Mouse (Mus musculus) CD8-positive naive resting alpha-beta T cell, adult 2 months (primary cell): Measurements from ENCODE around the gene Six5.
A peak's percentile ranks its signal among the peaks of the same experiment; 100 is the strongest.

ENCODE experiments used
- DNase-seq, 2 experiments: peaks; one replicate each; pipeline ENCODE4 v3.0.0; 2022; ENCODE audit warnings: low read depth in 2 of 2, low spot score in 2 of 2

Six5 gene

GRCm38 (mm10) chr7:19075723-19076585 is 18.4 kb upstream of the Six5 start, which contains the start of gene Dmwd:
Dmwd (plus strand) TSS chr7:19076227.
- peak in 1 of 2 experiments; percentile 31 for DNase-seq

- no peak for DNase-seq
Observed at GRCm38 (mm10) chr7:19076586-19076991, 17.8 kb upstream of the Six5 start.

DNA sequence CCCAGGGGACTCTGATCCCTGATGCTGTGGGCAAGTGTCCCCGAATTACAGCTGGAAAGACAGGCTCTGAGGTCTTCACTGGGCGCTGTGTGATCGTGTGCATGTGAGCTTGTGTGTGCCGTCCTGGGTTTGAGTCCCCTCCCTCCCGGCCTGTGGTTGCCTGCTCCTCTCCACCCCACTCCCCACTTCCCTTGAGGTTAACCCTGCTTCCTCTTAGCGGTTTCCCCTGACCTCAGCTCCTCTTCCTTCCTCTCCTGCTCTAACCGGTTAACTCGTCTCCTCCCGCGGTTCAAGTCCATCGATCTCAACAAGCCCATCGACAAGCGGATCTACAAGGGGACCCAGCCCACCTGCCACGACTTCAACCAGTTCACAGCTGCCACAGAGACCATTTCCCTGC is 16.6 kb upstream of the Six5 start:
- peak; percentile 46 to 65 for DNase-seq

GRCm38 (mm10) chr7:19078732-19079131 is 15.7 kb upstream of the Six5 start:
- no peak for DNase-seq

DNA sequence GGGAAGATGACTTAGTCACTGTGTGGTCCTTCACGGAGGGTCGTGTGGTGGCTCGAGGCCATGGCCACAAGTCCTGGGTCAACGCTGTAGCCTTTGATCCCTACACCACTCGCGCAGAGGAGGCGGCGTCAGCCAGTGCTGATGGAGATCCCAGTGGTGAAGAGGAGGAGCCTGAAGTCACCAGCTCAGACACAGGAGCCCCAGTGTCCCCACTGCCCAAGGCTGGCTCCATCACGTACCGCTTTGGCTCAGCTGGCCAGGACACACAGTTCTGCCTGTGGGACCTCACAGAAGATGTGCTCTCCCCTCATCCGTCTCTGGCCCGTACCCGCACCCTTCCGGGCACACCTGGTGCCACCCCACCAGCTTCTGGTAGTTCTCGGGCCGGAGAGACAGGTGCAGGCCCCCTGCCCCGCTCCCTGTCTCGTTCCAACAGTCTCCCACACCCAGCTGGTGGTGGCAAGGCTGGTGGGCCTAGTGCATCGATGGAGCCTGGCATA is 13.9 kb upstream of the Six5 start:
- no peak for DNase-seq

DNA sequence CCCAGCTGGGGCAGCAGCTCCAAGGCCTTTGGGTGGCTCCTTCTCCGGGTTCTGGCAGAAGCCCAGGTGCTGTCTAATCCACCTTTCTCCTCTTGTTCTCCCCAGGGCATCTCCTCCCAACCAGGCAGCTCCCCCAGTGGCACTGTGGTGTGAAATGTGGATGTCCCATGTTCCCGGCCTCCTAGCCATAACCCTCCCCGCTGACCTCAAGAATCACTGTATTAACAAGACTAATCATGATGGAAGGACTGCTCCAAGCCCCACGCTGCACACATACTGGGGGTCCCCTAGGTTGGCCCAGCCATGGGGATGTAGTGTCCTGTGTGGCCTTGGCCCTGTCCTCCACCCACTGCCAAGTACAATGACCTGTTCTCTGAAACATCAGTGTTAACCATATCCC is 12.2 kb upstream of the Six5 start:
- no peak for DNase-seq

- no peak for DNase-seq
Observed at GRCm38 (mm10) chr7:19083096-19083495, 11.3 kb upstream of the Six5 start.

DNA sequence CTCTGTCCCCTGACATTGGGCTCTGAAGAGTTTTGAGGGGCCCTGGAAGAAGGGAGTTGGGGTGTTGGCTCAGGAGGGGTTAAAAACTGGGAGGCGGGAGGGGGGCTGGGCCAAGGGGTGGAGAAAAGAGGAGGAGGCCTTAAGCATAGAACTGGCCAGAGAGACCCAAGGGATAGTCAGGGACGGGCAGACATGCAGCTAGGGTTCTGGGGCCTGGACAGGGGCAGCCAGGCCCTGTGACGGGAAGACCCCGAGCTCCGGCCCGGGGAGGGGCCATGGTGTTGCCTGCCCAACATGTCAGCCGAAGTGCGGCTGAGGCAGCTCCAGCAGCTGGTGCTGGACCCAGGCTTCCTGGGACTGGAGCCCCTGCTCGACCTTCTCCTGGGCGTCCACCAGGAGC is 10.7 kb upstream of the Six5 start, which contains the start of gene Dmpk:
TSS of gene Dmpk (plus strand) at position 149 of the 400 bp plus-strand sequence.
- no peak for DNase-seq

DNA sequence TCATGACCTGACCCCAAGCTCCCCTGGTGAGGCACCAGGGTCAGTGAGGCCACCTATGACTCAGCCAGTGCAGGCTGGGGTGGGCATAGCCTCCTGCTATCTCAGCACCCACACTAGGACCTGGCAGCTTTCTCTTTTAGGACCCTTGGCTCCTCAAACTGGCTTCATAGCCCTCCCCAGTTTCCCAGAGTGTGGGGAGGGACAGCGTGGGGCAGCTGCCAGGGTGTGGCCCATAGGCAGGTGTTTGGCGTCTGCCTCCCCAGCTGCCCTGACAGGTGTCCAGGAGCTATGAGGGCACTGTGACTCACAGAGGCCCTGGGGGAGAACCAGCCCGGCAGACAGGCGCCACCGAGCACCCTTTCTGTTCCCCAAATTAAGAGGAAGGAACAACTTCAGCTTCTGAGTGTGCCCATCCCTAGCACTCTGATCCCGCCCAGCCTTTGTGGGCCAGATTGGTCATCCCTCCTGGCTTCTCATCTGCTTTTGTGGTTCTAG is 10.1 kb upstream of the Six5 start:
- DNase-seq = no peak

- no peak for DNase-seq
Observed at GRCm38 (mm10) chr7:19084921-19085473, 9.4 kb upstream of the Six5 start.

- DNase-seq = no peak
Observed at GRCm38 (mm10) chr7:19085495-19085894, 8.9 kb upstream of the Six5 start.

- no peak for DNase-seq
Observed at GRCm38 (mm10) chr7:19086042-19086441, 8.4 kb upstream of the Six5 start.

DNA sequence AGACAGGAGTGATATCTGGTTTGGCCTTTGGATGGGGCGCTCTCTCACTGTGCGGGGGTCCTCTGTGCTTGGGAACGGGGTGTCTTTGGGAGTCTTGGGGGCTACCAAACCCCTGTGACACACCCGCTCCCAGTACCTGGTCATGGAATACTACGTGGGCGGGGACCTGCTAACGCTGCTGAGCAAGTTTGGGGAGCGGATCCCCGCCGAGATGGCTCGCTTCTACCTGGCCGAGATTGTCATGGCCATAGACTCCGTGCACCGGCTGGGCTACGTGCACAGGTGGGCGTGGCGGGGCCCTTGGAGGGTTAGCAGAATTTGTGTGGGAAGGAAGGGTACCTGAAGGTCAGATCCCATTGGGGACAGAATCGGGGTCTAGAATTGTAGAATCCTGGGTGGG is 7.6 kb upstream of the Six5 start:
- DNase-seq = no peak

- DNase-seq = peak; percentile 59 to 69
Observed at GRCm38 (mm10) chr7:19088813-19089212, 5.6 kb upstream of the Six5 start.

DNA sequence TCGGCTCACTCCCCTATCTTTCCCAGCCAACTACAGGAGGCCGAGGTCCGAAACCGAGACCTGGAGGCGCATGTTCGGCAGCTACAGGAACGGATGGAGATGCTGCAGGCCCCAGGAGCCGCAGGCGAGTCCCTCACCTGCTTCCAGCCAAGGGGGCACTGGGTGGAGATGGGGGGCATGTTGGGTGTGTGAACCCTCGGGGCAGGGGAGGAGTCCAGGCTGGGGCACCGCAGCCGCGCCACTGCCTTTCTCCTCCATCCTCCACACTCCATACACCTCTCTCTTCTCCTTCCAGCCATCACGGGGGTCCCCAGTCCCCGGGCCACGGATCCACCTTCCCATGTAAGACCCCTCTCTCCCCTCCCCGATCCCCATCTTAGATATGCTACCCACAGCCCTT is 2.5 kb upstream of the Six5 start:
- DNase-seq = no peak

DNA sequence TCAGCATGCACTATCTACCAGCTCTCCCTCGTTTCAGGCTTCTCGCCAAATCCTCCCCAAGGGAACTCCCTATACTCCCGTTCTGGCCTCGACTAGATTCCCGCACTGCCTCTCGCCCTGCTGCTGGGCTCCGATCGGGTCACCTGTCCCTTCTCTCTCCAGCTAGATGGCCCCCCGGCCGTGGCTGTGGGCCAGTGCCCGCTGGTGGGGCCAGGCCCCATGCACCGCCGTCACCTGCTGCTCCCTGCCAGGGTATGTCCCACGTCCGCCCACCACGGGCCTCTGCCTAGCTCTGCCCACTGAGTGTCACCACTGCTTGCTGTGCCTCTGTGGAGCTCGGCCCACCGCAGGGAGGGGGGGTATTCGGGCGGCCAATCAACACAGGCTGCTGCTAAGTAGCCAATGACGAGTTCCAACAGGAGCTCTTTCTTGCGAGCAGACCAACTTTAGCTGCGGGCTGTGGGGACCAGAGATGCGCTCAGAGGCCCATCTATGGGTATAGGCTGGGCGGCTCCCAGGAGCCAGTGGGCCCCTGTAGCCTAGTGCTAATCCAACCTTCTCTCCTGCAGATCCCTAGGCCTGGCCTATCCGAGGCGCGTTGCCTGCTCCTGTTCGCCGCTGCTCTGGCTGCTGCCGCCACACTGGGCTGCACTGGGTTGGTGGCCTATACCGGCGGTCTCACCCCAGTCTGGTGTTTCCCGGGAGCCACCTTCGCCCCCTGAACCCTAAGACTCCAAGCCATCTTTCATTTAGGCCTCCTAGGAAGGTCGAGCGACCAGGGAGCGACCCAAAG is 1.8 kb upstream of the Six5 start:
- DNase-seq = no peak

DNA sequence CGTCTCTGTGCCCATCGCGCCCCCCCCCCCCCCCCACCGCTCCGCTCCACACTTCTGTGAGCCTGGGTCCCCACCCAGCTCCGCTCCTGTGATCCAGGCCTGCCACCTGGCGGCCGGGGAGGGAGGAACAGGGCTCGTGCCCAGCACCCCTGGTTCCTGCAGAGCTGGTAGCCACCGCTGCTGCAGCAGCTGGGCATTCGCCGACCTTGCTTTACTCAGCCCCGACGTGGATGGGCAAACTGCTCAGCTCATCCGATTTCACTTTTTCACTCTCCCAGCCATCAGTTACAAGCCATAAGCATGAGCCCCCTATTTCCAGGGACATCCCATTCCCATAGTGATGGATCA is 1.2 kb upstream of the Six5 start:
- peak; percentile 80 to 85 for DNase-seq

GRCm38 (mm10) chr7:19093537-19094385 is 633 bp upstream of the Six5 start:
- peak; percentile 48 to 58 for DNase-seq

- no peak for DNase-seq
Observed at GRCm38 (mm10) chr7:19094826-19095750, 694 bp downstream of the Six5 start.

GRCm38 (mm10) chr7:19095751-19096110 is 1.3 kb downstream of the Six5 start:
- DNase-seq = no peak
